Mouse (Mus musculus) embryonic facial prominence, embryonic 11.5 days (tissue): Measurements from ENCODE around the gene Capn2. TPM values are rescaled to one million over a fixed set of nuclear protein-coding genes. Genes with fewer than 3 reads are reported as not detected.
A peak's percentile ranks its signal among the peaks of the same experiment; 100 is the strongest.

Source experiments
- ATAC-seq: fragments of 200-750 bp; cut with Nextera tagmentation; replicated peaks from 2 replicates; pipeline ENCODE4 v1.8.0; 2017; ENCODE audit warnings: low read depth; ENCODE audit not compliant: insufficient number of reproducible peaks, low FRiP score, low TSS enrichment
- DNase-seq: peaks from one replicate; pipeline ENCODE4 v3.0.0-alpha.2; 2015; ENCODE audit warnings: low spot score
- H3K27ac ChIP-seq: fragments of 300-500 bp; sonication (generic); replicated peaks from 2 replicates; pipeline ENCODE4 v1.5.1; 2014; ENCODE audit warnings: mild to moderate bottlenecking, low read depth, low read length, control low read depth
- H3K27me3 ChIP-seq: fragments of 300-500 bp; sonication (generic); 2 replicates; pipeline ENCODE4 v1.6.1; 2014; ENCODE audit warnings: mild to moderate bottlenecking, low read length, moderate library complexity, mixed read lengths; ENCODE audit not compliant: control insufficient read depth, insufficient read depth
- H3K36me3 ChIP-seq: fragments of 300-500 bp; sonication (generic); replicated peaks from 2 replicates; pipeline ENCODE4 v1.6.1; 2014; ENCODE audit warnings: low read depth, mild to moderate bottlenecking, low read length, moderate library complexity, mixed read lengths; ENCODE audit not compliant: control insufficient read depth, insufficient read depth
- H3K4me1 ChIP-seq: fragments of 300-500 bp; sonication (generic); 2 replicates; pipeline ENCODE4 v1.6.1; 2014; ENCODE audit warnings: low read length, mixed read lengths; ENCODE audit not compliant: control insufficient read depth, insufficient read depth
- H3K4me2 ChIP-seq: fragments of 300-500 bp; sonication (generic); 2 replicates; pipeline ENCODE4 v1.6.1; 2014; ENCODE audit warnings: low read depth, mild to moderate bottlenecking, control low read depth, low read length, moderate library complexity
- H3K4me3 ChIP-seq: fragments of 300-500 bp; sonication (generic); 2 replicates; pipeline ENCODE4 v1.5.1; 2014; ENCODE audit warnings: low read depth, low read length, control low read depth
- H3K9ac ChIP-seq: fragments of 300-500 bp; sonication (generic); replicated peaks from 2 replicates; pipeline ENCODE4 v1.6.1; 2014; ENCODE audit warnings: mild to moderate bottlenecking, control low read depth, low read length
- H3K9me3 ChIP-seq: fragments of 300-500 bp; sonication (generic); replicated peaks from 2 replicates; pipeline ENCODE4 v1.6.1; 2016; ENCODE audit warnings: mild to moderate bottlenecking, low read length, inconsistent platforms, mixed read lengths; ENCODE audit not compliant: control insufficient read depth
- WGBS: fragments of 180-500 bp; shearing (Covaris S2); extraction: QIAGEN DNeasy Blood & Tissue Kit; methylation state at CpG from one replicate; pipeline ENCODE4 v1.1.7; 2014; 5-methylcytosine and 5-hydroxymethylcytosine counted together
- polyA plus RNA-seq: library from polyadenylated mRNA; unstranded; fragments of >200 nt; fragmentation: Nextera tagmentation; extraction: Ambion mirVana; gene quantifications from 2 replicates; pipeline ENCODE4 v1.2.1, GENCODE M21; 2014

The Capn2 gene
- polyA plus RNA-seq, 1 experiment from 2014 or later: 80.8 TPM

GRCm38 (mm10) chr1:182460291-182461244 is 56.8 kb downstream of the Capn2 start:
- H3K4me3 ChIP-seq: no peak overlapping the region
- H3K4me2 ChIP-seq: no peak overlapping the region
- H3K36me3 ChIP-seq: no peaks in the 10 kb centered on the region; the same call in 1 of the 2 replicates
- no peak for DNase-seq
- no peak for ATAC-seq
- H3K27ac ChIP-seq: peak overlapping the region; percentile 20; the same call in 1 of the 2 replicates
- H3K9ac ChIP-seq: no peak overlapping the region
- no peaks in the 10 kb centered on the region for H3K9me3 ChIP-seq
- no peaks in the 10 kb centered on the region for H3K4me1 ChIP-seq
- no peaks in the 10 kb centered on the region for H3K27me3 ChIP-seq
- WGBS: 71% methylated on average over 13 of the region's 13 CpGs

- DNase-seq (no peak), ATAC-seq (no peak)
- no peak overlapping the region for H3K4me2 ChIP-seq
- no peaks in the 10 kb centered on the region for H3K4me1 ChIP-seq
- no peaks in the 10 kb centered on the region; the same call in 1 of the 2 replicates for H3K36me3 ChIP-seq
- no peak overlapping the region for H3K4me3 ChIP-seq
- no peaks in the 10 kb centered on the region for H3K27me3 ChIP-seq
- H3K9ac ChIP-seq: no peak overlapping the region
- 66% methylated on average over 8 of the region's 8 CpGs for WGBS
- no peaks in the 10 kb centered on the region for H3K9me3 ChIP-seq
- no peak overlapping the region for H3K27ac ChIP-seq
Measured at GRCm38 (mm10) chr1:182459436-182459835, 58.0 kb downstream of the Capn2 start.

- peaks cover 2% of the 10 kb centered on the region; the same call in 1 of the 2 replicates for H3K36me3 ChIP-seq
- H3K27ac ChIP-seq: no peak overlapping the region
- WGBS: 82% methylated on average over 19 of the region's 19 CpGs
- no peak overlapping the region for H3K9ac ChIP-seq
- ATAC-seq (no peak), DNase-seq (no peak)
- no peaks in the 10 kb centered on the region for H3K9me3 ChIP-seq
- H3K4me2 ChIP-seq: no peak overlapping the region
- no peak overlapping the region for H3K4me3 ChIP-seq
- H3K27me3 ChIP-seq: no peaks in the 10 kb centered on the region
- no peaks in the 10 kb centered on the region for H3K4me1 ChIP-seq
Measured at GRCm38 (mm10) chr1:182458556-182458955, 58.9 kb downstream of the Capn2 start.

DNA sequence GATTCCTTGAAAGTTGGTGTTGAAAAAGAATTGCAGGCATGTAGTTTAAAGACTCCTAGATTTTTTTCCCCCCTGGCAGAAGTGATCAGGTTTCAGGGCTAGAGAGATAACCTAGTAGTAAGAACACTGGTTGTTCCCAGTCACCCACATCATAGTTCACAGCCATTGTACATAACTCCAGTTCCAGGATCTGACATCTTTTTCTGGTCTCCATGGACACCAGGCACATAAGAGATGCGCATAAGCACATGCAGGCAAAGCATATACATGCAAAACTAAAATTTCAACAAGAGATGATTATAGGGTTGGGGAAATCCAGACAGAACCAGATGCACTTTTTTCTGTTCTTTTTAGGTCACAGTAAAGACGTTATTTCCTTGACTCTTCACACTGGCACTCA is 62.3 kb downstream of the Capn2 start:
- no peak overlapping the region for H3K4me3 ChIP-seq
- no peaks in the 10 kb centered on the region for H3K4me1 ChIP-seq
- H3K36me3 ChIP-seq: peaks cover 3% of the 10 kb centered on the region; the same call in 1 of the 2 replicates
- no peak overlapping the region for H3K4me2 ChIP-seq
- H3K9me3 ChIP-seq: no peaks in the 10 kb centered on the region
- DNase-seq: no peak
- H3K27ac ChIP-seq: no peak overlapping the region
- H3K9ac ChIP-seq: no peak overlapping the region
- H3K27me3 ChIP-seq: no peaks in the 10 kb centered on the region
- ATAC-seq: no peak
- WGBS: 86% methylated on average over 2 of the region's 2 CpGs

DNA sequence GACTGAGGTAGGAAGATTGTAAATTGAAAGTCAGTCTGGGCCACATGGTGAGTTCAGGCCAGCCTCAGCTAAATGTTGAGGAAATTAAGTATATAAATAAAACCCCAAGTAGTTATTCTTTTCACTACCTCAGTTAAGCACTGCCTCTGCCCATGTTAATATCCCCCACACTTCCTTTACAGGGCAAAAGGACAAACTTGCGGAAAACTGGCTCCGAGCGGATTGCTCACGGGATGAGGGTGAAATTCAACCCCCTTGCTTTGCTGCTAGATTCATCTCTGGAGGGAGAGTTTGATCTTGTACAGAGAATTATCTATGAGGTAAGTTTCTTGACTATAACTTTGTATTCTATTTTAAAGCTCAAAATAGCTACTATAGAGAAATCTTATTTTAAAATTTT is 64.9 kb downstream of the Capn2 start:
- H3K4me1 ChIP-seq: no peaks in the 10 kb centered on the region
- H3K9me3 ChIP-seq: no peaks in the 10 kb centered on the region
- WGBS: 64% methylated on average over 4 of the region's 4 CpGs
- H3K27me3 ChIP-seq: no peaks in the 10 kb centered on the region
- no peak overlapping the region for H3K9ac ChIP-seq
- no peak overlapping the region for H3K4me3 ChIP-seq
- ATAC-seq (no peak), DNase-seq (no peak)
- H3K4me2 ChIP-seq: no peak overlapping the region
- peaks cover 10% of the 10 kb centered on the region for H3K36me3 ChIP-seq
- H3K27ac ChIP-seq: no peak overlapping the region

GRCm38 (mm10) chr1:182448276-182449035 is 69.0 kb downstream of the Capn2 start:
- no peak overlapping the region for H3K27ac ChIP-seq
- no peaks in the 10 kb centered on the region for H3K4me1 ChIP-seq
- peaks cover 16% of the 10 kb centered on the region for H3K36me3 ChIP-seq
- no peak overlapping the region for H3K9ac ChIP-seq
- WGBS: 96% methylated on average over 14 of the region's 14 CpGs
- no peaks in the 10 kb centered on the region for H3K27me3 ChIP-seq
- H3K4me3 ChIP-seq: no peak overlapping the region
- ATAC-seq (no peak), DNase-seq (no peak)
- H3K4me2 ChIP-seq: no peak overlapping the region
- no peaks in the 10 kb centered on the region for H3K9me3 ChIP-seq

DNA sequence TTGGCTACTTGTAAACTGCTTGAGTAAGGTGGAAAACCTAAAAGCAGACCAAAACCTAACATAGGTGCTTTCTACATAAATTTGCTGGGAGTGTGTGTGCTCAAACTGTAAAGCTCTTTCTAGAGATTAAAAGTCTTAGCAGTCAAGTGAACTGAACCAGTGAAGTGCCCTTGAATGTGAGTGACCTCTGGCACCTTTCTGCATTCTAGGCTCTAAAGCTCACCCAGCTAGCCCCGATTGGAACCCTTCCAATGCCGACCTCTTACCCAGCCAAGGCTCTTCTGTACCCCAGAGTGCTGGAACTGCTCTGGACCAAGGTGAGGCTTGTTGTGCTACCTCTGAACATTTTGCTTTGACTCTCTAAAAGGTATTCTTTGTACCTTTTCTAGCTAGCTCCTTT is 73.3 kb downstream of the Capn2 start:
- DNase-seq: no peak
- peaks cover 19% of the 10 kb centered on the region for H3K36me3 ChIP-seq

More for the DNA sequence above, 73.3 kb downstream of the Capn2 start:
- Histone ChIP-seq H3K9ac (no peak overlapping the region), H3K4me1 (no peaks in the 10 kb centered on the region), H3K27me3 (no peaks in the 10 kb centered on the region), H3K27ac (no peak overlapping the region), H3K4me2 (no peak overlapping the region), H3K9me3 (no peaks in the 10 kb centered on the region), H3K4me3 (no peak overlapping the region)
- 87% methylated on average over 2 of the region's 2 CpGs for WGBS
- ATAC-seq: no peak
